Mouse (Mus musculus) spleen, postnatal 10 days (tissue): ENCODE data around the gene Rpl11.
"Not testable (repeated sequence)": the region's sequence is repeated elsewhere in the genome, so short reads cannot be mapped to it uniquely, and the experiment has no call there.

Source experiments
- DNase-seq, 2 experiments: peaks; one replicate each; pipeline ENCODE4 v3.0.0; 2021 to 2022; ENCODE audit warnings: low spot score in 2 of 2

Rpl11 gene

DNA sequence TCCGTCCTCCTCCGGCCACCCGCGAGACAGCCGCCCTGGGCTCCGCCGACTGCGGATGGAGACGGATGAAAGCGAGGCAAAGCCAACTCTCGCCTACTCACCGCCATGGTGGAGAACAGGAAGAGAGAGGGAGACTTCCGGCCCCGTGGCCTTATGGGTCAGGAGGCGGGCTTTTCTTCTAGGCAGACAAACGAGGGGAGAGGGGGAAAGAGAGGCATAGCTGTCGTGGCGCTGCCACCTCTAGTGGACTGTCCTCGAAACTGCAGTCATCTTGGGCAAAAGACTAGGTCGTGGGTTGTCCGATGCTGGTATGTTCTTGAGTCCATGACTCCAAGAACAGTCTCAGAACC is at the start of gene Rpl11:
Gene Rpl11, minus strand, starts transcription at position 182 of the 350 bp plus-strand sequence.
- DNase-seq = peak; percentile 82 to 93

DNA sequence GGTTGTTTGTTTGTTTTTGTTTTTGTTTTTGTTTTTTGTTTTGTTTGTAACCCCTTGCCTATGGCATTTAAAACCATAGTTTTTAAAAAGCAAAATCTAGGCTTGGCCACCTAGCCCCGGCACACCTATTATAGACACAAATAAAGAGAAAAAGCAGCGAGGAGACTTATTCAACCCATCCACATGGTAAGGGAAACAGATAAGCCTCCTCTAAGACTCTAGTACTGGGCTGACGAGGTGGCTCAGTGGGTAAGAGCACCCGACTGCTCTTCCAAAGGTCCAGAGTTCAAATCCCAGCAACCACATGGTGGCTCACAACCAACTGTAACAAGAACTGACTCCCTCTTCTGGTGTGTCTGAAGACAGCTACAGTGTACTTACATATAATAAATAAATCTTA is 48.5 kb upstream of the Rpl11 start:
- not testable (repeated sequence) for DNase-seq

DNA sequence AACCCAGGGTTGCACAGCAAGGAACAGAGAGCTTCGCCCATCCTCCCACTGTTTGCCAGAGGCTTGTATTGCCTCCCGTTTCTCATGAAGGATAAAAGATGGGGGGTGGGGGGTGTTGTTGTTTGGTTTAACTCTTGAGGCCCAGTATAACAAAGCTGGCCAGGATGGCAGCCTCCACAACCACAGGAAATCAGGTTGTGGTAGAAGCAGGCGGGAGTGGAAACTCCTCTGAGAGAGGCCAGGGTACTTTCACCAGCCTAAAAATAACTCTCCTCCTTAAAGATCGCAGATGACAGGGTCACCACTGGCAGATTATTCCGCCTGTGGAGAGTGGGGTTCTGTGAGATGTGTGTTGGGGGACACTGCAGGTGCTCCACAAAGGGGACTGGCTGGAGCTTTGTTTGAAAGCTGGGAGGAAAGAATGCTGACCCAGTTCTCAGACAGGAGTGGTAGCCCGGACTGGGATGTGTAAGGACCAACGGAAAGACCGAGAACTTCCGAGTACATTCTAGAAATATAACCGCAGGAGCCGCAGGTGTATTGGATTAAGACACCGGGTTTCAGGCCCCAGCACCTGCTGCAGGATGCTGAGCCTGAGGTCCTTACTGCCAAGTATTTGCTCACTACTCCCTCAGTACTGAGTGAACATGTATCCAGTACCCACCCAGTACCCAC is 47.3 kb upstream of the Rpl11 start:
- no peak for DNase-seq

GRCm38 (mm10) chr4:136098446-136098845 is 45.2 kb upstream of the Rpl11 start:
- no peak for DNase-seq

GRCm38 (mm10) chr4:136096446-136097113 is 43.4 kb upstream of the Rpl11 start:
- no peak for DNase-seq

GRCm38 (mm10) chr4:136095490-136096105 is 42.4 kb upstream of the Rpl11 start:
- DNase-seq = no peak

DNA sequence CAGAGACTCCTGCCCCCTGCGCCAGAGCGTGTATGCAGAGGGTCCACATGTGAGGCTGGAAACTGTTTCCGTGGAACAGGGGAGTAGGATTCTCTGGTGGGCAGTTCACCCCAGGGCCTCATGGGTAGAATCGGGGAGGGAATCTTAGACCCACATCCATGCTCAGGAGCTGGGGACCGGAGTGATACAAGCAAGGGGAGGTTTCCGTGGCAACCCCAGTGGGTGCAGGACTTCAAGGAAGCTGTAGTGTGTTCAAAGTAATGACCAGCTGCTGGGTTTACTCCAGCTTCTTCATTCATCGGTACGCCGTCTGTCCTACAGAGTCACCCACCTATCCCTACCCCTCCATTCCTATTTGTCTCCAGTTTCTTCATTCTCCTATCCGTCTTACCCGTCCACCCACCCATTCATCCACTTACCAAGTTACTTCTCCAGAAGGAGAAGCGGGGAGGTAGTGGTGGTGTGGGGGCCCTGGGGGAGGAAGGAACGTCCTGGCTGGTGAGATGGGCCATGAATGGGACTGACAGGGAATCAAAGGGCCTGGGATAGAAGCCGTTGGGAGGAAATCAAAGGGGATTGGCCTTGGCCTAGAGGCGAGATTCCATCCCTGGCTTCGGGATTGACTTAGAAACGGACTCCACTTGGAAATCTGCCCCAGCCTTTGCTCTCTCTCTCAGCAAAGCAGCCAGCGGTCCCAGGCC is 41.4 kb upstream of the Rpl11 start:
- no peak for DNase-seq

GRCm38 (mm10) chr4:136092498-136092897 is 39.3 kb upstream of the Rpl11 start:
- DNase-seq = no peak

DNA sequence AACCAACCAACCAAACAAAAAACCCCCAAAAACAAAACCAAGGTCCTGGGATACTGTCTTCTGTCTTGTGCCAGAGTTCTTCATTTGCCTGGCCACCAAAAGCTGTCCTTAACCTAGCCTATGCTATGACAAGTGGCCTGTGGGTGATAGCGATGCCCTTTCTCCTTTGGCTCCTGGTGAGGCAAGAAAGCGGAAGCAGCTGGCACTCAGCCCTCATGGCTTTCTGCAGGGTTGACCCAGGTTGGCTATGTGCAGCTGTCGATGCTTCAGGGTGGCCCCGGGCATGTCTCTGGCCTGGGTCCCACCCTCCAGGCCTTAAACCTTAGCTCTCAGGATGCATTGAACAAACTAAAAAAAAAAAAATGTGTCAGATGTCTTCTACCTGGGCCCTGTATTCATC is 38.1 kb upstream of the Rpl11 start:
- DNase-seq = no peak

DNA sequence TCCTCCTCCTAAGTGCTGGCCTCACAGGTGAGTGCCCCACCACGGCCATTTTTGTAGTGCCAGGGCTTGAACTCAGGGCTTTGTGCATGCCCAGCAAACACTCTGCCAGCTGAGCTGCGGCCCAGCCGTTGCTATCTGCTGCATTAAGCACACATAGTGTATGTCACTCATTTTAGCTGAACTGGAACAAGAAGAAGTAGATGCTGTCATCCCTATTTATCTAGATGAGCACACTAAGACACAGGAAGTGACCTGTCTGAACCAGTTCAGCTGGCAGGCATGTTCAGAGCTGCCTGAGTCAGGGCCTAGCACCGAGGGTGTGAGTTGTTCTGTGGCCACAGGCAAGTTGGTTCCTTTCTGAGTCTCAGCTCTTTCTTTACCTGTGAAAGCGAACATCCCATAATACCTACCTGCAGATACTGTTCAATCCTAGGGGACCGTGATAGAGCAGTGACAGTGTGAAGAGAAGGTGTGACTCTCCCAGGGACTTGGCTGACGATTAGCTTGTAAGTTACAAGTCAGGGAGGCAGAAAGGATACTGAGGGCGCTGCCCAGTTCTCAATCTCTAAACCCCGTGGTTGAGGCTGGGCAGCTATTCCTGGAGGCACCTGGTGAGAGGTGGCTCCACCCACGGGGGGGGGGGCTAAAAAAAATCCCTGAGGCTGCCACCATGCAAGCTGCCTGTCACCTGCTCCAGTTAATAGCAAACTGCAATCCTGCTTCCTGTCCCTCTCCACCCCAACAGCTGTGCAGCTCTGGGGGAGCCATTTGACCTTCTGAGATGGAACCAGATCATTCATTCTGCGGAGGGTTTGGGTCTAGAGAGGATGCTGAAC is 36.7 kb upstream of the Rpl11 start:
- DNase-seq = peak in 1 of 2 experiments; percentile 41

DNA sequence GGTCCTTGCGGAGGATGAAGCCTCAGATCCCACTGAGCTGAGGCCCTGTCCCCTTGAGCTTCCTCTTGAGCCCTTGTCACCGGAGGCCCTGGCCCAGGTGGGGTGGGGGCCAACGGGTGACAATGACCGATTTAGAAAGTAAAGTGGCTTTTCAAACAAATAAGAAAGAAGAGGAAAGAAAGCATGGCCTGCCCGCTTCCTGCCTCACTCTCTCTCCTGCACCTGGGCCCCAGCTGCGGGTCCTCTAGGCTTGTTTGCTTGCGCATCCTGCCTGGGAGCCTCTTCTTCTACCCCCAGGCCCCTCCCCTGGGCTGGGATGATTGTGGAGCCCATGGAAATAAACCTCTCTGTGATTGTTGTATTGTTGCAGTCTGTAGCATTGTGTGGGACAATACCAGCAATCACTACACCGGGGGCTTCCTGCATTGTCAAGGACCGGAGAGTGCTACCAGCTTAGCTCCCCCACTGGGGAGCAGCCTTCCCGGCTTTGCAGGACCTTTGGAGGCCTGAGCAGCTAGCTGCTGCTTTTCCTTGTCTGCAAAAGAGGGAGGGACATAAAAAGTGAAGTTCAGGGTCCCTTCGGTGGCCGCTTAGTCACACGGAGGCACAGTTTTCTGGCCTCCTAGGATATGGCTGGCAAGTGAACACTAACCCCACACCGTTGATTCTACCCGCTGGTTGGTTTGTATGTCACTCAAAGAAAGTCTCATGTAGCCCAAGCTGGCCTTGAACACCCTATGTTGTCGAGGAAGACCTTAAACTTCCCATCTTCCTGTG is 35.9 kb upstream of the Rpl11 start:
- peak in 1 of 2 experiments; percentile 69 for DNase-seq

DNA sequence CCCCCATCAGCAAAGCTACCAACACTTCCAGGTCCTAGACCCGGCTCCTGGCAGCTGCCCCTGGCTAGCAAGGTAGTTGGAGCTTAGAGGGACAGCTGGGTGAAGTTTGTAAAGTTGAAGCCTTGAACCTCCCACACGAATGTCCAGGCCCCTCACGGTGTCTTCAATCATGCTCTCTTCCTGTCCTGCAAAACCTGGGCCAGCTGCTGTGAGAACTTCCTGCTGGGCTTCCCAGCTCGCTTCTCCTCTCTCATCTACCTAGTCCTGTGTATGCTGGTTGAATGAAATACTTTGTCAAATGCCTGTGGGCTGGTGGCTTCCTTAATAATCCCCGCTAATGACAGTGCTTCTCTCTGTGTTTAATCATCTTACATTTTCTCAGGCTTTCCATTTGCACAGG is 35.1 kb upstream of the Rpl11 start:
- no peak for DNase-seq

DNA sequence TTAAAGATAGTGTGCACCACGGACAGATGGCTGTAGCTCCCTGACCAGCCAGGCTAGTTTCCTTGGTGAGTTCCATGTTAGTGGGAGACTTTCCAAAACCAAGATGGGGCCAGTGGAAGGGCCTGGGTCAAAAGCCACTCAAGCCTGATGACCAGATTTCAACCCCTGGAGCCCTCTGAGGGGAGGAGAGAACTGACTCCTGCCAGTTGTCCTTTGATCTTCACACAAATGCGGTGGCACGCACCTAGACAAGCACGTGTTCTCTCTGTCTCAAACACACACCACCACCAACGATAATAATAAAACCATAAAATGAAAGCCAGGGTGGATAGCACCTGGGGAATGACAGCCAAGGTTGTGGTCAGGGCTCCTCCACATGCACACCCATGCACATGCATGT is 34.0 kb upstream of the Rpl11 start:
- DNase-seq = no peak

DNA sequence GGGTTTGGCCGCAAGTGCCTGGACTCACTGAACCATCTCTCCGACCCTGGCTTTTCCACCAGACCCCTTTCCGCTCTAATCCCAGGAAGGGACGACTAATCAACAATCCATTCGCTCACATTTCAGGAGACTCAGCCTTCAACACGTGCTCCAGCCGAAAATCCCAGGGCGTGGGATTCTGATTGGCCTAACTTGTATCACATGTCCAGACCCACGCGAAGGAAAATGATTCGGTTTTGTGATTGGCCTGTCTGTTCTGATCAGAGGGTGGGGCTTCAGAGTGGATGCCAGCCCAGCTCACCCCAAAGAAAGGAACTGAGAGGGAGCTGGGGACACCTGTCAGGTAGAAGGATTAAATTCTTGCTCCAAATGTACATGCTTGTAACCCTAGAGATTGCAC is 31.6 kb upstream of the Rpl11 start:
- no peak for DNase-seq

DNA sequence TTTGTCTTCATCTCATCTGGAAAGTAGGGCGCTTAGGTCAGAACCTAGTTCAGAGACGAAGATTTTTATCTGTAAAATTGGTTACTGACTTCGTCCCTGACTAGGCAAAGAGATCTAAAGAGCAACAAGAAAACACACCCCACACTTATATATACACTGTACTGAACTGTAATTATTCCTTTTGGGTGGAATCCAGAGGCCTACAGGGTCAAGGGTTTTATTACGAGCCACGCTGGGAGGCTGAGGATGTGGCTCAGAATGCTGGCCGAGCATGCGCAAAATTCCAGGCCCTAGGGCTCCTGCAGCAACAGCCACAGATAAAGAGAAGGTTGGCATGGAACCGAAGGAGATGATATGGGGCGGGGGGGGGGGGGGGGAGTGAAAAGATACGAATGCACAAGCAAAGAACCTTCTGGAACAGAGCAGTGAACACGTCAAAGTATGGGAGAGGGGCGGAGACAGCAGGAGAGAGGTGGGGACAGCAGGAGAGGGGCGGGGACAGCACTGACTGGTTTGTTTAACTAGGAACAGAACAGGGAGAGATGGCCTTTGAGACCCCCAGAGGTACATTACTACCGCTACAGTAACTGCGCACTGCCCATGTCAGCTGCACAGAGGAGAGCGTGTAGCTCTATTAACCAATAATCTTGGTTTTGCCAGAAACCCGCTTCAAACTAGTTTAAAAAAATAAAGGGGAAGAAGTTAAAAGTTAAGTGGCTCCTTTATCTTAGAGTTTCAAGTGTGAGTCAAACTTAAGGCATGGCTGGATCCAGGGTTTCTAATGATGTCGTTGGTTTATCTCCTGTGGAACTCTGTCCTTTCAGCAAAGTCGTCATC is 30.3 kb upstream of the Rpl11 start:
- no peak for DNase-seq

DNA sequence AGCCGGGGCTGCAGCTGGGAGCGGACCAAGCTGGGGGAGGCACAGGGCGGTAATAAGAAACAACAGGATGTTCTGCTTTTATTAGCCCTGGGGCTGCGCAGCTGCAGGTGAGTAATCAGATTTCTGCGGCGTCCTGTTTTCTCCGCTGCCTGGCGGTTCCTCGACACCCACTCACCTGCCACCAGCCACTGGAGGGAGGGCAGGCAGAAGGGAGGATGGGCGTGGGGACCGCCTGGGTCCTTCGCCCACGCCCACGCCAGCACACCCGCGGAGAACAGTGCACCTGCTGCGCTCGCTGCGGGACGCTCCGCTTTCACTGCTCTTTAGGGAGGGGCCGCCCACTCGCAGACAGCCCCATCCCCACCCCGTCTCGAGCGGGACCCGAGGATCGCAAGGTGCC is 28.5 kb upstream of the Rpl11 start:
- DNase-seq = peak in 1 of 2 experiments; percentile 78

- no peak for DNase-seq
Measured at GRCm38 (mm10) chr4:136078649-136079048, 25.4 kb upstream of the Rpl11 start.

- peak in 1 of 2 experiments; percentile 38 for DNase-seq
Measured at GRCm38 (mm10) chr4:136076776-136077538, 23.7 kb upstream of the Rpl11 start.

GRCm38 (mm10) chr4:136071178-136071714 is 18.0 kb upstream of the Rpl11 start:
- DNase-seq = peak; percentile 70 to 88
